Mouse (Mus musculus) CH12.LX (cell line): ENCODE measurements at regions not wholly inside any gene's neighbourhood (a gene's known extent, or its start where the extent isn't known, plus 50 kb on each side); places are given as distances from the start of the nearest gene placed in this dataset.

Experiments used
- DNase-seq: peaks from one replicate; pipeline ENCODE4 v3.0.0-alpha.2; 2013; ENCODE audit errors: extremely low read depth
- H3K27ac ChIP-seq: 2 replicates; pipeline ENCODE4 v1.5.1; 2012; ENCODE audit warnings: low read depth, mild to moderate bottlenecking, control low read depth, moderate library complexity; ENCODE audit not compliant: insufficient read depth
- H3K27me3 ChIP-seq: replicated peaks from 2 replicates; pipeline ENCODE3; 2012; ENCODE audit warnings: inconsistent platforms
- H3K36me3 ChIP-seq, 2 experiments: replicated peaks in 1 of 2; 2 replicates each; pipeline versions ENCODE3 to v1.6.1; 2012; ENCODE audit warnings: inconsistent platforms in 1 of 2, low read length in 1 of 2, mild to moderate bottlenecking in 1 of 2, mixed read lengths in 1 of 2, moderate library complexity in 1 of 2; ENCODE audit not compliant: control insufficient read depth in 1 of 2, insufficient read depth in 1 of 2
- H3K4me1 ChIP-seq, 2 experiments: 2 replicates each; pipeline ENCODE4 v1.6.1; 2012; ENCODE audit warnings: inconsistent platforms in 1 of 2, moderate library complexity in 1 of 2; ENCODE audit not compliant: insufficient read depth in 2 of 2, control insufficient read depth in 1 of 2
- H3K4me2 ChIP-seq: 2 replicates; pipeline ENCODE4 v1.6.1; 2012; ENCODE audit warnings: low read depth, mild to moderate bottlenecking, control low read depth; ENCODE audit not compliant: poor library complexity, insufficient read depth, severe bottlenecking
- H3K4me3 ChIP-seq, 3 experiments: fragments of 150-350 bp in 1 of 3; sonication (generic) in 1 of 3; replicated peaks in 1 of 3; 2 replicates each; pipeline versions ENCODE3 to v1.5.1; 2011 to 2012; ENCODE audit warnings: low read depth in 2 of 3, low read length in 2 of 3, mild to moderate bottlenecking in 2 of 3, moderate library complexity in 2 of 3, control low read depth in 1 of 3, improper control_type of control experiment in 1 of 3, inconsistent platforms in 1 of 3, mixed read lengths in 1 of 3; ENCODE audit not compliant: poor library complexity in 1 of 3
- H3K79me2 ChIP-seq: replicated peaks from 2 replicates; pipeline ENCODE4 v1.6.1; 2012; ENCODE audit warnings: mild to moderate bottlenecking, moderate library complexity; ENCODE audit not compliant: control insufficient read depth, poor library complexity, insufficient read depth, severe bottlenecking; ENCODE audit errors: extremely low read depth
- H3K9ac ChIP-seq: 2 replicates; pipeline ENCODE4 v1.6.1; 2012; ENCODE audit warnings: low read depth, mild to moderate bottlenecking, control low read depth, moderate library complexity; ENCODE audit not compliant: insufficient read depth
- H3K9me3 ChIP-seq: replicated peaks from 2 replicates; pipeline ENCODE3; 2012; ENCODE audit warnings: low read length, inconsistent platforms, mixed read lengths
- BHLHE40 ChIP-seq: IDR thresholded peaks from 2 replicates; pipeline ENCODE4 v1.6.1; 2011; ENCODE audit warnings: mild to moderate bottlenecking, low read depth, low read length, improper control_type of control experiment
- CHD1 ChIP-seq: IDR thresholded peaks from 2 replicates; pipeline ENCODE4 v1.6.1; 2012; ENCODE audit warnings: low read depth, low read length, improper control_type of control experiment, inconsistent platforms
- ELF1 ChIP-seq: IDR thresholded peaks from 2 replicates; pipeline ENCODE4 v1.6.1; 2014; ENCODE audit warnings: low read depth, mild to moderate bottlenecking, inconsistent platforms, low read length, improper control_type of control experiment
- EP300 ChIP-seq: IDR thresholded peaks from 2 replicates; pipeline ENCODE4 v1.6.1; 2011; ENCODE audit warnings: low read length, improper control_type of control experiment
- ETS1 ChIP-seq: conservative IDR thresholded peaks from 2 replicates; pipeline ENCODE4 v1.6.1; 2012; ENCODE audit warnings: low read depth, mild to moderate bottlenecking, inconsistent platforms, low read length, improper control_type of control experiment, moderate library complexity
- IRF4 ChIP-seq: IDR thresholded peaks from 2 replicates; pipeline ENCODE4 v1.6.1; 2014; ENCODE audit warnings: low read depth, mild to moderate bottlenecking, inconsistent platforms, low read length, improper control_type of control experiment
- JUN ChIP-seq: IDR thresholded peaks from 2 replicates; pipeline ENCODE4 v1.6.1; 2011; ENCODE audit warnings: low read depth, mild to moderate bottlenecking, low read length, improper control_type of control experiment, moderate library complexity; ENCODE audit not compliant: insufficient read depth
- MAFK ChIP-seq: IDR thresholded peaks from 2 replicates; pipeline ENCODE4 v1.6.1; 2011; ENCODE audit warnings: low read length, improper control_type of control experiment; ENCODE audit not compliant: insufficient replicate concordance
- MEF2A ChIP-seq: IDR thresholded peaks from 2 replicates; pipeline ENCODE4 v1.6.1; 2014; ENCODE audit warnings: low read depth, mild to moderate bottlenecking, inconsistent platforms, low read length, improper control_type of control experiment, borderline replicate concordance
- NELFE ChIP-seq: IDR thresholded peaks from 2 replicates; pipeline ENCODE4 v1.6.1; 2011; ENCODE audit warnings: low read depth, low read length, improper control_type of control experiment
- NRF1 ChIP-seq: IDR thresholded peaks from 2 replicates; pipeline ENCODE4 v1.6.1; 2014; ENCODE audit warnings: low read depth, mild to moderate bottlenecking, inconsistent platforms, low read length, improper control_type of control experiment, moderate library complexity
- POLR2A ChIP-seq: IDR thresholded peaks from 2 replicates; pipeline ENCODE4 v1.6.1; 2011; ENCODE audit warnings: low read depth, mild to moderate bottlenecking, improper control_type of control experiment, low read length
- POLR2AphosphoS2 ChIP-seq: IDR thresholded peaks from 2 replicates; pipeline ENCODE4 v1.6.1; 2011; ENCODE audit warnings: low read depth, low read length, improper control_type of control experiment
- RAD21 ChIP-seq: IDR thresholded peaks from 2 replicates; pipeline ENCODE4 v1.6.1; 2011; ENCODE audit warnings: low read depth, mild to moderate bottlenecking, low read length, improper control_type of control experiment, moderate library complexity
- RCOR1 ChIP-seq: conservative IDR thresholded peaks from 2 replicates; pipeline ENCODE4 v1.6.1; 2012; ENCODE audit warnings: low read depth, mild to moderate bottlenecking, inconsistent platforms, low read length, improper control_type of control experiment
- TCF12 ChIP-seq: IDR thresholded peaks from 2 replicates; pipeline ENCODE4 v1.6.1; 2014; ENCODE audit warnings: low read depth, mild to moderate bottlenecking, inconsistent platforms, low read length, improper control_type of control experiment
- UBTF ChIP-seq: IDR thresholded peaks from 2 replicates; pipeline ENCODE4 v1.6.1; 2012; ENCODE audit warnings: low read depth, mild to moderate bottlenecking, inconsistent platforms, low read length, improper control_type of control experiment, moderate library complexity
- ZKSCAN1 ChIP-seq: IDR thresholded peaks from 2 replicates; pipeline ENCODE4 v1.6.1; 2012; ENCODE audit warnings: low read depth, inconsistent platforms, low read length, improper control_type of control experiment, borderline replicate concordance
- ZMIZ1 ChIP-seq: IDR thresholded peaks from 2 replicates; pipeline ENCODE4 v1.6.1; 2012; ENCODE audit warnings: low read depth, mild to moderate bottlenecking, inconsistent platforms, low read length, improper control_type of control experiment
- ZNF384 ChIP-seq: IDR thresholded peaks from 2 replicates; pipeline ENCODE4 v1.6.1; 2012; ENCODE audit warnings: low read depth, low read length, improper control_type of control experiment, inconsistent platforms
- dilution Hi-C: fragments of 300-500 bp; cut with MboI; formaldehyde crosslinking; loops from 2 replicates; pipeline ENCODE4 v1.14.3; 2020; ENCODE audit warnings: low sequenced_read_pairs; ENCODE audit not compliant: extremely low pct_unique_long_range_greater_than_20kb, extremely low pct_ligation_motif_present
- in situ Hi-C: fragments of 300-500 bp; cut with MboI; formaldehyde crosslinking; loops from 3 replicates; pipeline ENCODE4 v1.14.3; 2019; ENCODE audit warnings: low sequenced_read_pairs, low pct_ligation_motif_present, low pct_unique_long_range_greater_than_20kb, mixed read lengths

DNA sequence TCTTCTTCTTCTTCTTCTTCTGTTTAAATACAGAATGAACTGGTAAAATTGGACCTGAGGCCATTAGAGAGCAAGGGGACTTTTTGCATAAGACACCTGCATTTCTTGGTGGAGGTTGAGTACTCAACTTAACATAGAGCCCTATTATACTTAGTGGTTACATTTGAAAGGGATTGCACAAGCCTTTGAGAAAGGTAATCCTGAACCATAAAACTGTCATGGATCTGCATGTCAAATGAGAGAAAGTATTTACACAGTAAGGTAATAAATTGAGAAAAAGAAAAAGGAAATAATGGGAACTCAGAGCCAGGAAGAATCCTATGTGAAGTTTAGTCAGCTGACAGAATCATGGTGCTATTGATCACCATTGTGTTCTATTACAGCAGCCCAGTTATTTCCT lies 258.1 kb upstream of the 2610001J05Rik start:
- H3K4me2 ChIP-seq: no peak overlapping the region
- in situ Hi-C loops (no loop called here), dilution Hi-C loops (no loop called here)
- no peaks in the 10 kb centered on the region for H3K9me3 ChIP-seq
- TF ChIP-seq JUN: no peak
- no peak overlapping the region for H3K4me3 ChIP-seq
- no peaks in the 10 kb centered on the region for H3K79me2 ChIP-seq
- no peak overlapping the region for H3K27ac ChIP-seq
- H3K27me3 ChIP-seq: no peaks in the 10 kb centered on the region
- H3K36me3 ChIP-seq: no peaks in the 10 kb centered on the region
- H3K4me1 ChIP-seq: no peaks in the 10 kb centered on the region
- H3K9ac ChIP-seq: no peak overlapping the region
- no peak for DNase-seq

DNA sequence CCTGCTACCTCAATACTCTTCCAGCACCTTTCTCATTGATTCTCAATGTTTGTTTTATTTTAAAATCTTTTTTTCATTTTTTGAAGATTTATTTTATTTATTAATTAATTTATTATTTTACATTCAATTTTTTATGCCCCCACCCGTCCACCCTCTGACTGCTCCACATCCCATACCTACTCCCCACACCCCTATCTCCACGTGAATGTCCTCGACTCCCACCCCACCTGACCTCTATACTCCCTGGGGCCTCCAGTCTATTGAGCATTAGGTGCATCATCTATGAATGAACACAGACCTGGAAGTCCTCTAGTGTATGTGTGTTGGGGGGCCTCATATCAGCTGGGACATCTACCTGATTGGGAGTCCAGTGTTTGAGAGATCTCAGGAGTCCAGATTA lies 251.0 kb upstream of the 2610001J05Rik start:
- Histone ChIP-seq H3K4me2 (no peak overlapping the region), H3K36me3 (no peaks in the 10 kb centered on the region), H3K4me3 (no peak overlapping the region), H3K9ac (no peak overlapping the region), H3K79me2 (no peaks in the 10 kb centered on the region), H3K9me3 (peaks cover 4% of the 10 kb centered on the region), H3K4me1 (peaks cover 0 to 10% of the 10 kb centered on the region in 2 experiments; a peak in 2 of 4 replicates), H3K27me3 (no peaks in the 10 kb centered on the region), H3K27ac (no peak overlapping the region)
- in situ Hi-C loops: no loop called here
- TF ChIP-seq NRF1 (no peak), MEF2A (no peak), EP300 (no peak), MAFK (no peak), ZNF384 (no peak), ZKSCAN1 (no peak), CHD1 (no peak), NELFE (no peak), ELF1 (no peak), RCOR1 (no peak), POLR2AphosphoS2 (no peak), TCF12 (no peak), UBTF (no peak), ZMIZ1 (no peak)
- dilution Hi-C loops: no loop called here
- no peak for DNase-seq

DNA sequence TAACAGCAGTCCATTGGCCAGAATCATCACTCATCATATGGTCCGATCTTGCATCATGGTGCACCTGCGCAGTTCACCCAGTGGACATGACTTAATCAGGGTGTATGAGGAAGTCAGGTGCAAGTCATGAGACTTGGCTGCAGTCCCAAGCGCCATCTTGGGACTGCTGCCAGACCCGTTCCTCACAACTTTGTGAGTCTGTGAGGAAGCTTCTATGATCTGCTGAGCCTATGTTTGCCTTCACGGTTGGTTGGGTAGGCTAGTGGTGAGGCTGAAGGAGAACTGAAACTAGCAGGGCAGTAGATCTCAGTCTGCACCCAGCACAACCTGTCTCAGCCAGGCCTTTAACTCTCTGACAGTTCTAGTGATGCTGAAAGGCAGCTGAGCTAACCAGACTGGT lies 250.2 kb upstream of the 2610001J05Rik start:
- H3K4me2 ChIP-seq: no peak overlapping the region
- peak overlapping the region; percentile 22 for H3K27ac ChIP-seq
- peak; percentile 95 for DNase-seq
- no peaks in the 10 kb centered on the region for H3K79me2 ChIP-seq
- no peak for TF ChIP-seq POLR2A
- peak; percentile 95 for TF ChIP-seq EP300
- TF ChIP-seq IRF4: peak; percentile 97
- TF ChIP-seq ETS1: peak; percentile 37; the same call in 1 of the 2 replicates
- TF ChIP-seq BHLHE40: peak; percentile 91
- no peak for TF ChIP-seq RAD21
- no peaks in the 10 kb centered on the region for H3K27me3 ChIP-seq
- in situ Hi-C loops (no loop called here), dilution Hi-C loops (no loop called here)
- H3K9ac ChIP-seq: no peak overlapping the region
- no peak overlapping the region for H3K4me3 ChIP-seq
- peaks cover 4% of the 10 kb centered on the region for H3K9me3 ChIP-seq
- no peaks in the 10 kb centered on the region for H3K36me3 ChIP-seq
- peaks cover 0 to 10% of the 10 kb centered on the region in 2 experiments; a peak in 2 of 4 replicates for H3K4me1 ChIP-seq
